Mouse (Mus musculus) intestine, embryonic 16.5 days (tissue): Measurements from ENCODE around the gene Mycbpap. TPM values are rescaled to one million over a fixed set of nuclear protein-coding genes. Genes with fewer than 3 reads are reported as not detected.

Source experiments
- ATAC-seq: fragments of 200-750 bp; cut with Nextera tagmentation; 2 replicates; pipeline ENCODE4 v1.8.0; 2017; ENCODE audit warnings: moderate TSS enrichment, moderate library complexity
- H3K27ac ChIP-seq: fragments of 300-500 bp; sonication (generic); 2 replicates; pipeline ENCODE4 v1.5.1; 2014; ENCODE audit warnings: mild to moderate bottlenecking, low read length
- H3K27me3 ChIP-seq: fragments of 300-500 bp; sonication (generic); replicated peaks from 2 replicates; pipeline ENCODE4 v1.6.1; 2014; ENCODE audit warnings: low read length, control low read depth, mixed read lengths; ENCODE audit not compliant: control insufficient read depth, insufficient read depth
- H3K36me3 ChIP-seq: fragments of 300-500 bp; sonication (generic); 2 replicates; pipeline ENCODE4 v1.6.1; 2014; ENCODE audit warnings: low read length, control low read depth; ENCODE audit not compliant: control insufficient read depth, insufficient read depth
- H3K4me1 ChIP-seq: fragments of 300-500 bp; sonication (generic); 2 replicates; pipeline ENCODE4 v1.6.1; 2014; ENCODE audit warnings: low read length, control low read depth, mixed read lengths; ENCODE audit not compliant: control insufficient read depth, insufficient read depth
- H3K4me2 ChIP-seq: fragments of 300-500 bp; sonication (generic); 2 replicates; pipeline ENCODE4 v1.6.1; 2014; ENCODE audit warnings: low read depth, low read length, control low read depth
- H3K4me3 ChIP-seq: fragments of 300-500 bp; sonication (generic); 2 replicates; pipeline ENCODE4 v1.5.1; 2014; ENCODE audit warnings: mild to moderate bottlenecking, low read length
- H3K9ac ChIP-seq: fragments of 300-500 bp; sonication (generic); 2 replicates; pipeline ENCODE4 v1.6.1; 2014; ENCODE audit warnings: low read depth, low read length
- H3K9me3 ChIP-seq: fragments of 300-500 bp; sonication (generic); 2 replicates; pipeline ENCODE4 v1.6.1; 2016; ENCODE audit warnings: low read length, control low read depth; ENCODE audit not compliant: control insufficient read depth
- WGBS: fragments of 180-500 bp; shearing (Covaris S2); extraction: QIAGEN DNeasy Blood & Tissue Kit; methylation state at CpG from one replicate; pipeline ENCODE4 v1.1.7; 2014; 5-methylcytosine and 5-hydroxymethylcytosine counted together
- polyA plus RNA-seq: library from polyadenylated mRNA; unstranded; fragments of >200 nt; fragmentation: Nextera tagmentation; extraction: Ambion mirVana; gene quantifications from 2 replicates; pipeline ENCODE4 v1.2.1, GENCODE M21; 2015

The Mycbpap gene
- 3.0 and 3.2 TPM in 2 replicates for polyA plus RNA-seq

DNA sequence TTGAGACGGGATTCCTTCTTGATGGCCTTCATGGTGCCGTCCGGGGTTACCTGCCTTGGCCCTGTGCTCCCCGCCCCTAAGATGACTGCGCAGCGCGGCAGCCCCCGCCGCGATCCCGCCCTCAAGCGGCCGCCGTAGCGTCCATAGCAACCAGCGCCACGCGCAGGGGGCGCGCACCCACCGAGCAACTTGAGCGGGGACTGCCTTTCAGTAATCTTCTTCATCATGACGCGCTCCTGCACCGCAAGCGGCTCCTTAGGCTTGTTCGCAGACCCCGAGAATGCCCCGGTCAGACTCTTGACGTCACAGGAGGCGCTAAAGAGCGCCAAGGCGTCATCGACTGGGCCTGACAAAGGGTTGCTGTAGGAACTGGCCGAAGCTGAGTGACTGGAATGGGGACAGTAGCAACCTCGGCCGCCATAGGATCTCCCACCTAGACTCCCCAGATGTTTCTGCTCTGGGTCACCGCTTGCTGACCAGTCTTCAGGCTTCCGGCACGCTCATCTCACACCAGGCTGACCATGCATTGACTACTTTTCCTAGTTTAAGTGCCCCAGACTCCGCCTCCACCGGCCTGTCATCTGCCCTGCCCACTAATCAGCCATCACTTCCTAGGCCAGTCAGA, at the start of gene Mycbpap:
Mycbpap (minus strand) TSS at position 524 of the 625 bp plus-strand sequence.
- peaks cover under 1% of the 10 kb centered on the region; the same call in 1 of the 2 replicates for H3K4me1 ChIP-seq
- peak; percentile 78 for ATAC-seq
- H3K9ac ChIP-seq: peak within 1 kb of the TSS; percentile 67
- H3K4me3 ChIP-seq: peak within 1 kb of the TSS; percentile 61
- 1% methylated on average over 42 of the region's 42 CpGs for WGBS
- no peak within 1 kb of the TSS for H3K27ac ChIP-seq
- H3K27me3 ChIP-seq: no peaks in the 10 kb centered on the region
- H3K9me3 ChIP-seq: no peaks in the 10 kb centered on the region
- H3K4me2 ChIP-seq: peak within 1 kb of the TSS; percentile 89
- no peaks in the 10 kb centered on the region for H3K36me3 ChIP-seq

DNA sequence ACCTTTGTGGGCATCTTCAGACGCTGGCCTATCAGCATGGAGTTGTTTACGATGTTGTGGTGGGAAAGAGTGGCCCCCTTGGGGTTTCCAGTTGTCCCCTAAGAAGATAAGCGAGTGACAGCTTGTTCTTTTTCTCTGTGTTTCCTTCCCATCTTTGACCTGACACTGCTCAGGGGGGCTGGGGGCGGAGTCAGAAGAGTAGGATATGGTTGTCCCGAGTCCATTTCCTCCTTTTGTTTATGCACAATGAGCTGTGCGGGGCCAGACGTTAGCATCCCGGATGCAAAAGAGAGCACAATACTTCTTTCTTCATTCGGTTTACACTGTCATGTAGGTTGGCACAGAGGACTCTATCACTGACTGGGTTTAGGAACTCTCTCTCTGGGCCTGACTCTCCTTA, 49.1 kb upstream of the Mycbpap start:
- no peaks in the 10 kb centered on the region for H3K27me3 ChIP-seq
- H3K4me1 ChIP-seq: 0 out of 2 replicates have a peak, but pooled peaks cover 5% of the 10 kb centered on the region
- H3K4me3 ChIP-seq: no peak overlapping the region
- H3K36me3 ChIP-seq: no peaks in the 10 kb centered on the region
- no peak overlapping the region for H3K4me2 ChIP-seq
- no peaks in the 10 kb centered on the region for H3K9me3 ChIP-seq
- WGBS: 50% methylated on average over 9 of the region's 9 CpGs
- peak; percentile 35; the same call in 1 of the 2 replicates for ATAC-seq
- H3K9ac ChIP-seq: no peak overlapping the region
- H3K27ac ChIP-seq: no peak overlapping the region; the same call in 1 of the 2 replicates

DNA sequence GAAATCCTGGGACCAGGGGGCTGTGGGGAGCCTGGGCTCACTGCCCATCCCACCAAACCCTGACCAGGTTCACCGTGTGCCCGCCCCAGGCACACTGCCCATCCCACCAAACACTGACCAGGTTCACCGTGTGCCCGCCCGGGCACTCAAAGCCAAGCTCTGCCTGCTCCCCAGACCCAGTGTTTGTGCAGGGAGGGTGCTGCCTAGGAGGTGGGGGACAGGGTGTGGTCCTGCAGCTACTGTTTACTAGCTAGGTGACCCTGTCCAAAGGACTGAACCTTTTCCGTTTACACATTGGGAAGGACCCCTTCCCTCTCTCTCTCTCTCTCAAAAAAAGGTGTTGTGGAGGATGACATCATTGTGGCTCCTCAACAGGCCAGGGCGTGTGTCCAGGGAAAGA, 45.8 kb upstream of the Mycbpap start:
- Histone ChIP-seq H3K9ac (no peak overlapping the region), H3K4me3 (no peak overlapping the region), H3K4me1 (peaks cover 18% of the 10 kb centered on the region), H3K9me3 (no peaks in the 10 kb centered on the region), H3K27ac (no peak overlapping the region), H3K4me2 (no peak overlapping the region), H3K27me3 (no peaks in the 10 kb centered on the region; the same call in 1 of the 2 replicates), H3K36me3 (no peaks in the 10 kb centered on the region)
- no peak for ATAC-seq
- WGBS: 80% methylated on average over 7 of the region's 7 CpGs

DNA sequence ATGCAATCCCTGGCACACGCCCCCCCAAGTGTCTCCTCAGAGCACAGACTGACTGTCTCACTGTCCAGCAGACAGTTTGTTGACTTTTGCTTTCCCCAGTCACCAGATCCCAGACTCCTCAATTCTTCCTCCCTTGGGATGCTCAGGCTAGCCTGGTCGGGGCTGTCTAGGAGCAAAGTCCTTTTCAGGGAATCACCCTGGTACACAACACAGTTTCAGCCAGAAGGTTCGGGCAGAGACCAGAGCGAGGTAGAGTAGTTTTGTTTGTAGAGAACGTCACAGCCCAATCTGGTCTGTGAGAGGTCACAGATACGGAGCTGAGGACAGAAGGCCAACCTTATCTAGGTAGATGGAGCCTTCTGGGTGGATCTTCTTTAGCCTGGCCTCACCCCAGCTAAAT, 45.0 kb upstream of the Mycbpap start:
- Histone ChIP-seq H3K9me3 (no peaks in the 10 kb centered on the region), H3K4me3 (no peak overlapping the region), H3K4me1 (peaks cover 18% of the 10 kb centered on the region), H3K27ac (no peak overlapping the region), H3K9ac (no peak overlapping the region), H3K36me3 (no peaks in the 10 kb centered on the region), H3K4me2 (no peak overlapping the region), H3K27me3 (no peaks in the 10 kb centered on the region; the same call in 1 of the 2 replicates)
- ATAC-seq: no peak
- 40% methylated on average over 6 of the region's 6 CpGs for WGBS

DNA sequence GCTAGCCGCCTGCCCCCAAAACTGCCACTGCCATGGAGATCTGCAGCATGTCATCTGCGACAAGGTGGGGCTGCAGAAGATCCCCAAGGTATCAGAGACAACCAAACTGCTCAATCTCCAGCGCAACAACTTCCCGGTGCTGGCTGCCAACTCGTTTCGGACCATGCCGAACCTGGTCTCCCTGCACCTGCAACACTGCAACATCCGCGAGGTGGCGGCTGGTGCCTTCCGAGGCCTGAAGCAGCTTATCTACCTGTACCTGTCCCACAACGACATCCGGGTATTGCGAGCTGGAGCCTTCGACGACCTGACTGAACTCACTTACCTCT, 43.6 kb upstream of the Mycbpap start:
- H3K9ac ChIP-seq: peak overlapping the region; percentile 60
- WGBS: 17% methylated on average over 16 of the region's 16 CpGs
- peak; percentile 62 for ATAC-seq

DNA sequence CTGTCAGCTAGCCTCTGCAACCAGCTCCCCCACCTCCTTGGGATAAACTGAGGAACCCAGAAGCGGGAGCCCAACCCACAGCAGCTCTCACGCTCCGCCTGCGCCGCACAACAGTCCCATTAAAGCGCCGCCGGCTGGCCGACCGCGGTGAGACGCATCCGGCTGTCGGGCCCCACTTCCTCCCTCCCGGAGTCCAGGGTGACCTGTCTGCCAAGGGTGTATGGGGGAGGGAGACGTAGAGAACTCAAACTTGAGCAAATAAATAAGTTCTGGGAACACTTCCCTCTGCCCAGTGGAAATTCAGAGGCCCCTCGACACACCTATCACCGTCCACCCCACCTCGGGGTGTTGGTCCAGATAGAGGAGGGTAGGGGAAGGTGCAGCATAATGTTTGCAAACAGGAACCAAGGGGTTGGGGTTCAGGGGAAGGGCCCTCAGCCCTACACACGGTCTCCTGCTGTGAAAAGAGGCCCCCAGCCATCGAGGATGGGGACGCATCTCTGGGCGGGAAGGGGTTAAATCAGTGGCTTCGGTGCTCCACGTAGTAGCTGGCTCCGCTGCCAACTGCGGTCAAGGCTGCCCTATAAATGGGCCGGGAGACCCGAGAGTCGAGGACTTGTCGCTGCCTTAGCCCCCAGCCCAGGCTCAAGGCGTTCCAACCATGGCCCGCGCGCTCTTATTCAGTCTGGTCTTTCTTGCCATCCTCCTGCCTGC, 43.1 kb upstream of the Mycbpap start, which contains the start of gene Chad:
Chad (plus strand) TSS at position 611 of the 714 bp plus-strand sequence.
- Histone ChIP-seq H3K9me3 (no peaks in the 10 kb centered on the region), H3K4me3 (peak within 1 kb of the TSS; percentile 31), H3K4me1 (peaks cover 18% of the 10 kb centered on the region), H3K9ac (peak within 1 kb of the TSS; percentile 60), H3K4me2 (peak within 1 kb of the TSS; percentile 47), H3K27me3 (no peaks in the 10 kb centered on the region; the same call in 1 of the 2 replicates), H3K27ac (0 out of 2 replicates have a peak within 1 kb of the TSS, but pooled peaks have one; percentile 4), H3K36me3 (no peaks in the 10 kb centered on the region)
- peak; percentile 61 for ATAC-seq
- 9% methylated on average over 35 of the region's 35 CpGs for WGBS

More for the DNA sequence above, 43.6 kb upstream of the Mycbpap start:
- Histone ChIP-seq H3K4me2 (peak overlapping the region; percentile 47), H3K27me3 (no peaks in the 10 kb centered on the region; the same call in 1 of the 2 replicates), H3K9me3 (no peaks in the 10 kb centered on the region), H3K4me1 (peaks cover 18% of the 10 kb centered on the region), H3K27ac (0 out of 2 replicates have a peak overlapping the region, but pooled peaks have one; percentile 4), H3K36me3 (no peaks in the 10 kb centered on the region), H3K4me3 (peak overlapping the region; percentile 31)

DNA sequence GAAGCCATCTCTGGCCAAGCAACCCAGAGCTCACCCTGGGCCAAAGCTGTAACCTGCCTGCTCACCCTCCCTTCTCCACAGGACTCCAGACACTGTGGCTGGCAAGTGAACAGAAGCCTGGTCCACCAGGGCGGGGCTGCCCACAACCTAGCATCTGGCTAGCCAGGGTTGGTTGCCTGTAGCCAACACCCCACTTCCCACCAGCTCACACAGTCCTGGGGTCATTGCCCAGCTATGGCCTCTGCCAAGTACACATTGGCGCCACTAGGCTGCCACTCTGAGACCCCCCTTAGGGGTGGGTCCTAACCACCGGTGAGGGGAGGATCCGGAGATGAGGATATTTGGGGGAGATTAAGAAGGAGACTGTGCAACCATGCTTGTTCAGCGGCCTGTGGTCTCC, 42.3 kb upstream of the Mycbpap start:
- ATAC-seq: peak; percentile 24
- Histone ChIP-seq H3K4me1 (peaks cover 18% of the 10 kb centered on the region), H3K4me3 (no peak overlapping the region), H3K9me3 (no peaks in the 10 kb centered on the region), H3K27ac (no peak overlapping the region), H3K27me3 (no peaks in the 10 kb centered on the region; the same call in 1 of the 2 replicates), H3K4me2 (peak overlapping the region; percentile 47), H3K9ac (peak overlapping the region; percentile 60), H3K36me3 (no peaks in the 10 kb centered on the region)
- 57% methylated on average over 5 of the region's 5 CpGs for WGBS

DNA sequence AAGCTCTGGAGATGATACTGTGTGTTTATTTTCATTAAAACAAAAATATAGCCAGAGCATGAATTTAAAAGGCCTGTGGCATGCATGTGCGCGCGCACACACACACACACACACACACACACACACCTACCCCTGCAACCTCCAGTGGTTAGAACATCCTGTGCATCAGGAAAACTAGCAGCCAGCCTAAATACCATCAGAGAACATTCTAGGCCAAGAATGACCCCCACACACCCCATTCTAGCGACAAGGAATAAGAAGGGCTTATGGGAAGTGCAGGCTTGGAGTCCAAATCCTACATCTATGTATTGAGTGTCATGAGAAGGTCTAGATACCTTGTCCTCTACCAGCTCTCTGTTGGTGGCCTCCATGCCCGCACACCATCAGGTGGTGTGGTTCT, 41.8 kb upstream of the Mycbpap start:
- ATAC-seq: no peak

DNA sequence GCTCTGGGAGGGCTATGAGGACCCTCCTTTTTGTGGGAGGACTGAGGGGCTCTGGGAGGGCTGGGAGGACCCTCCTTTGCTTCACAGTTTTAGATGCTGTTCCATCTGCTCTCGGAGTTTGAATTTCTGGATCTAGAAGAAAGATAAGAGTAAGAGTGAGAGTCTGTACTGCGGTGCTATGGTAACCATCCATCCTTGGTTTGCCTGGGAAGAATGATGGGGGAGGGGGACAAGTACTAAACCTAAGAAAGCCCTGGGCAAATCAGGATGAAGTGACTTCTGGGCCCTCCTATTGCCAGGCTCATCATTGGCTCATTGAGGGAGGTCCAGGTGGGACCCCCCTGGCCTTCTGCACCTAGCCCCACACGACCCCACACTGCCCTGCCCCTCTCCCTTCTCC, 36.7 kb upstream of the Mycbpap start:
- no peaks in the 10 kb centered on the region for H3K9me3 ChIP-seq
- ATAC-seq: no peak
- no peak overlapping the region for H3K4me2 ChIP-seq
- 73% methylated on average over 3 of the region's 3 CpGs for WGBS
- no peaks in the 10 kb centered on the region for H3K36me3 ChIP-seq
- no peak overlapping the region for H3K4me3 ChIP-seq
- no peak overlapping the region for H3K27ac ChIP-seq
- H3K9ac ChIP-seq: no peak overlapping the region
- H3K27me3 ChIP-seq: no peaks in the 10 kb centered on the region
- H3K4me1 ChIP-seq: no peaks in the 10 kb centered on the region

More for the DNA sequence above, 41.8 kb upstream of the Mycbpap start:
- Histone ChIP-seq H3K9me3 (no peaks in the 10 kb centered on the region), H3K4me1 (peaks cover 18% of the 10 kb centered on the region), H3K36me3 (no peaks in the 10 kb centered on the region), H3K4me3 (no peak overlapping the region), H3K27me3 (no peaks in the 10 kb centered on the region; the same call in 1 of the 2 replicates), H3K4me2 (no peak overlapping the region), H3K27ac (no peak overlapping the region), H3K9ac (no peak overlapping the region)
- WGBS: 91% methylated on average over 5 of the region's 5 CpGs
